Mouse (Mus musculus) forebrain, embryonic 10.5 days (tissue): ENCODE measurements at regions not wholly inside any gene's neighbourhood (a gene's known extent, or its start where the extent isn't known, plus 50 kb on each side); places are given as distances from the start of the nearest gene placed in this dataset.

Source experiments
- DNase-seq: peaks from one replicate; pipeline ENCODE4 v3.0.0-alpha.2; 2017; ENCODE audit warnings: low spot score; ENCODE audit errors: extremely low spot score
- H3K27ac ChIP-seq: fragments of 300-500 bp; sonication (generic); 2 replicates; pipeline ENCODE4 v1.5.1; 2016; ENCODE audit warnings: mild to moderate bottlenecking
- H3K27me3 ChIP-seq: fragments of 300-500 bp; sonication (generic); 2 replicates; pipeline ENCODE4 v1.6.1; 2016; ENCODE audit warnings: mild to moderate bottlenecking; ENCODE audit not compliant: poor library complexity, severe bottlenecking
- H3K36me3 ChIP-seq: fragments of 300-500 bp; sonication (generic); replicated peaks from 2 replicates; pipeline ENCODE4 v1.6.1; 2016; ENCODE audit warnings: mild to moderate bottlenecking, moderate library complexity
- H3K4me1 ChIP-seq: fragments of 300-500 bp; sonication (generic); 2 replicates; pipeline ENCODE4 v1.6.1; 2016
- H3K4me3 ChIP-seq: fragments of 300-500 bp; sonication (generic); 2 replicates; pipeline ENCODE4 v1.5.1; 2016; ENCODE audit warnings: mild to moderate bottlenecking, moderate library complexity
- H3K9me3 ChIP-seq: fragments of 300-500 bp; sonication (generic); 2 replicates; pipeline ENCODE4 v1.6.1; 2016; ENCODE audit warnings: mild to moderate bottlenecking, moderate library complexity
- whole genome bisulfite sequencing: fragments of 180-500 bp; shearing (Covaris S2); methylation state at CpG from one replicate; pipeline ENCODE4 v1.1.7; 2016; 5-methylcytosine and 5-hydroxymethylcytosine counted together

- WGBS = 60% methylated on average over 8 of the region's 8 CpGs
- Histone ChIP-seq H3K4me1 (peaks cover 12% of the 10 kb centered on the region), H3K27me3 (peaks cover 6% of the 10 kb centered on the region; the same call in 1 of the 2 replicates), H3K36me3 (no peaks in the 10 kb centered on the region), H3K9me3 (no peaks in the 10 kb centered on the region), H3K27ac (no peak overlapping the region), H3K4me3 (no peak overlapping the region)
- no peak for DNase-seq
These were observed 61.9 kb upstream of the Slc22a12 start for GRCm38 (mm10) chr19:6604702-6605101.

GRCm38 (mm10) chr19:6600873-6601530, 58.2 kb upstream of the Slc22a12 start:
- peaks cover 9% of the 10 kb centered on the region for H3K4me1 ChIP-seq
- H3K36me3 ChIP-seq = no peaks in the 10 kb centered on the region
- peaks cover 6% of the 10 kb centered on the region; the same call in 1 of the 2 replicates for H3K27me3 ChIP-seq
- H3K27ac ChIP-seq = no peak overlapping the region
- WGBS = 51% methylated on average over 12 of the region's 12 CpGs
- H3K9me3 ChIP-seq = no peaks in the 10 kb centered on the region
- DNase-seq = no peak
- H3K4me3 ChIP-seq = no peak overlapping the region

DNA sequence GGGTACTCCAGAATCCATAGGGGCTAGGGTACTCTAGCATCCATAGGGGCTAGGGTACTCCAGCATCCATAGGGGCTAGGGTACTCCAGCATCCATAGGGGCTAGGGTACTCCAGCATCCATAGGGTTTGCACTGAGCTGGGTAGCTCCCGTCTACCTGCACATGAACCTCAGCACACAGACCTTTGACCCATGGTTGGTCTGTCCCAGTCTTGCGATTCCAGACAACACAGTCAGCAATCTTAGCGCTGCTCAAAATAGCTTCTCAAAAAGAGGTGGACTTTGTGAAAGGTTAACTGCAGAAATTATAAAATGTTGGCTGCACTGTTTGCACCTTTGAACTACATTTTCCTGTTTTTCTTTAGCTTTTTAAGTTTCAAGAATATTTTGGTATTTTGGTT, 56.4 kb upstream of the Slc22a12 start:
- peaks cover 14% of the 10 kb centered on the region for H3K4me1 ChIP-seq
- no peak overlapping the region for H3K27ac ChIP-seq
- no peak overlapping the region for H3K4me3 ChIP-seq
- no peaks in the 10 kb centered on the region for H3K36me3 ChIP-seq
- 87% methylated on average over 3 of the region's 3 CpGs for WGBS
- no peaks in the 10 kb centered on the region for H3K9me3 ChIP-seq
- H3K27me3 ChIP-seq = peaks cover 6% of the 10 kb centered on the region; the same call in 1 of the 2 replicates
- DNase-seq = no peak

GRCm38 (mm10) chr19:6598186-6598585, 55.4 kb upstream of the Slc22a12 start:
- 87% methylated on average over 3 of the region's 3 CpGs for WGBS
- no peaks in the 10 kb centered on the region for H3K9me3 ChIP-seq

GRCm38 (mm10) chr19:6595801-6596200, 53.0 kb upstream of the Slc22a12 start:
- no peaks in the 10 kb centered on the region for H3K9me3 ChIP-seq
- no peaks in the 10 kb centered on the region for H3K36me3 ChIP-seq
- H3K4me3 ChIP-seq = no peak overlapping the region
- H3K4me1 ChIP-seq = peaks cover 6% of the 10 kb centered on the region
- no peaks in the 10 kb centered on the region for H3K27me3 ChIP-seq
- no peak overlapping the region for H3K27ac ChIP-seq
- 70% methylated on average over 9 of the region's 9 CpGs for WGBS
- DNase-seq = no peak

More at GRCm38 (mm10) chr19:6598186-6598585, 55.4 kb upstream of the Slc22a12 start:
- Histone ChIP-seq H3K4me1 (peaks cover 14% of the 10 kb centered on the region), H3K27me3 (0 out of 2 replicates have a peak, but pooled peaks cover 2% of the 10 kb centered on the region), H3K27ac (0 out of 2 replicates have a peak overlapping the region, but pooled peaks have one; percentile 15), H3K4me3 (no peak overlapping the region), H3K36me3 (no peaks in the 10 kb centered on the region)
- no peak for DNase-seq
